Mouse (Mus musculus): ENCODE data around the gene Srsf1.

Srsf1 gene

DNA sequence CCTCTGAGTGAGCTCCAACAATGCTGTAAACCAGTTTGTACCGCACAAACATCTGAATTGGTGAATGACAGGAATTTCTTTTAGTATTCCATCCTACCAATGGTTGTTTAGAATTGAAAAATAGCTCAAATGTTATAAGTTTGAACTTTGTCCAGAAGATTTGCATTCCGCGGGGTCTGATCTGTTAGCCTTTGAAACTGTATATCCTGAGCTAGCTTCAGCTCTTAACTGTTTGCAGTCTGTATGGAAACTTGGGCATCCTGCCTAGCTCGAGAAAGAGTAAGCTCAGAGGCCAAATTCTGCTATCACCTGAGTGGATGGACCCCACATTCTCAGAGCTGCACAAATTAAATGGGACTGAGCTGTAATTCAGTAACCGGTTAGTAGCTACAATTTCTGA is 23.9 kb downstream of the Srsf1 start:
- DNase-seq (ENCODE audit: low spot score in 2 of 2) = no peak

DNA sequence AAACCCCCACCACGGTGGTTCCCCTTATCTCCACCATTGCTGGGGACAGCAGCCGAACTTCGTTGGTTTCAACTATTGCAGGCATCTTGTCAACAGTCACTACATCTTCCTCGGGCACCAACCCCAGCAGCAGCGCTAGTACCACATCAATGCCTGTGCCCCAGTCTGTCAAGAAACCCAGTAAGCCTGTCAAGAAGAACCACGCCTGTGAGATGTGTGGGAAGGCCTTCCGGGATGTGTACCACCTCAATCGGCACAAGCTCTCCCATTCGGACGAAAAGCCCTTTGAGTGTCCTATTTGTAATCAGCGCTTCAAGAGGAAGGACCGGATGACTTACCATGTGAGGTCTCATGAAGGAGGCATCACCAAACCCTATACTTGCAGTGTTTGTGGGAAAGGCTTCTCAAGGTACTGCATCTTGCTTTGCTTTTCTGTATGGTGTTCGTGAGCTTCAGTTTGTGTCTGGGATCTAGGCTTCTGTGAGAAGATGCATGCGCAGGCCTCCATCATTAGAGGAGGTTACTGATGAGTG is 26.2 kb downstream of the Srsf1 start:
- DNase-seq (ENCODE audit: low spot score in 2 of 2) = no peak

DNA sequence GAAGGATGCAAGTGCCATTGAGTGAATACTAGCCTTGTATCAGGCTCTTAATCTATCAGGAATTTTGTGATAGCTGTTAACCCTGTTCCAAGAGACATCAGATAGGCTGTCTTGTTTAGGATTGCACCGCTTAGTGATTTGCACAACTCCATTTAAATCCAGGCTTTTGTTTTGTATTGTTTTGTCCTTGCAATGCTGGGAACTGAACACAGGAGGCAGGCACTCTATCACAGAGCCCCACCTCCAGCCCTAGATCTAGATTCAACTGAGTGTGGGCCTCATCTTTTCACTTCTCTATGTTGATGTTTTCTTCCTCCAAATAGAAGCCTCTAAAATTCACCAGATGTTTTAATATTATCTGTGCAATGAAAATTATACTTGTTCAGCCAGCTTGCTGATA is 28.5 kb downstream of the Srsf1 start:
- no peak for DNase-seq (ENCODE audit: low spot score in 2 of 2)

DNA sequence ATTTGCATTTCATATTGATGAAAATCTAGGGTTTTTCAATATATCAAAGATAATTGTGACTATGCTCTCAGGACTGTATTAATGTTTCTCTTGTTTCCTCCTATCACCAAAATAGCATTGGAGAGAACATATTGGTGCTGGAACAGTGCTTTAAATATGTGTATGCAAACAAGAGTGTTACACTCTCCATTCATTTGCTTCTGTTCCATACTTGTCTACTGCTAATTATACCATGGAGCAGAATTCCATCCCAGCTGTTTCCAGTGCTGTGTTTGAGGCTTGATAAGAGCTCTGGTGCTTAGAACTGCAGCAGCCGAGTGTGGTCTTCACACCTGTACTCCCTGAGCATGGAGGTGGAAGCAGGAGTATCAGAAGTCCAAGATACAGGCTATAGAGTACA is 29.2 kb downstream of the Srsf1 start:
- no peak for DNase-seq (ENCODE audit: low spot score in 2 of 2)

DNA sequence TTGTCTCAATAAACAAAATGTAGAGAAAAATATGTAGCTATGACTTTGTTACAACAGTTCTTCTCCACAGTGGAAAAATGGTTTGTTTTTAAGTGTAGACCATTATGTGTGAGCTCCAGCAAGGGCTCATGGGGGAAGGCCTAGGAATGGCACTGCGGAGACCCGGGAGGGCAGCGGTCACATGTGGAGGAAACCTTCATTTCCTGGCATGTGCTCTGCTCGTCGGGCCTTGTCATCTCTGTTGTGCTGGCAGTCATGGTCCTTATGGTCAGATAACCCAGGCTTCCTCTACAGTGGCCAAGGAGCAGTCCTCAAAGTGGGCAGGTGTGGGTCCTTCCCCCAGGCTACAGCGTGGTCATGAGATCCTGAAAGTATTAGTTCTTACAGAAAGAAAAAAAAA is 36.5 kb downstream of the Srsf1 start:
- no peak for DNase-seq (ENCODE audit: low spot score in 2 of 2)

DNA sequence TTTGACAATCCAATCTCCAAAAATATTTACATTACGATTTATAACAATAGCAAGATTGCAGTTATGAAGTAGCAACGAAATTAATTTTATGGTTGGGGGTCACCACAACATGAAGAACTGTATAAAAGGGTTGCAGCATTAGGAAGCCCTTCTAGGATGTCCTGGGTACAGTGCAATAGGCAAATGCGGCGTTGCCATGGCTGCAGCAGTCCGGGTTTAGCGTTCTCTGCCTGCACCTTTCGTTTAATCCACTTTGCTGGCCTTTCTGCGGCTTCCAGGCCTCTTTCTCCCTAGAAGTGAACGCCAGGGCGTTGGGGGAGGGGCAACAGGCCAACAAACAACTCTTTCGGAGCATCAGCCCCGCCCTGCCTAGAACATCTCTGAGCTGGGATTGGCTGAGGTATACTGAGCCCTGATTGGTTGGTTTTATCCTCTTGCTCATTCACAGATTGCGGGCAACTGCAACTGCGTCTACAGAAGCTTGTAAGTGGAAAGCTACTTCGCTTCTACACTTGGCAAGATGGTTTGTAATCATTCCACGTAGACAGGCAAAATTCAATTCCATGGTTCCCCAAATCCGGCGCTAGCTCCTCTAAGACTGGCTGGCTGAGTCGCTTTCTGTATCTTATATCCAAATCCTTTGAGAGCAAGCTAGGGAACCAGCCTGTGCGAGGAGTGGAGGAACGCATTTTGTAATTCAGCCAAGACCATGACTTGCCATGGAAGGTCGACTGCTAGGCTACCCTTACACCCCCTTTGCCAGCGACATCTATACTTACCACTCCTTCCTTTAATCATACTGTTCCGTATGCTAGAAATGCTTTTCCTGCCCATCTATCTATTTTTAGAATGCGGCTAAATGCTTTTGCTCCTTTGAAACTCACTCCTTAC is 39.8 kb downstream of the Srsf1 start:
- peak; percentile 81 to 92 for DNase-seq (ENCODE audit: low spot score in 2 of 2)

DNA sequence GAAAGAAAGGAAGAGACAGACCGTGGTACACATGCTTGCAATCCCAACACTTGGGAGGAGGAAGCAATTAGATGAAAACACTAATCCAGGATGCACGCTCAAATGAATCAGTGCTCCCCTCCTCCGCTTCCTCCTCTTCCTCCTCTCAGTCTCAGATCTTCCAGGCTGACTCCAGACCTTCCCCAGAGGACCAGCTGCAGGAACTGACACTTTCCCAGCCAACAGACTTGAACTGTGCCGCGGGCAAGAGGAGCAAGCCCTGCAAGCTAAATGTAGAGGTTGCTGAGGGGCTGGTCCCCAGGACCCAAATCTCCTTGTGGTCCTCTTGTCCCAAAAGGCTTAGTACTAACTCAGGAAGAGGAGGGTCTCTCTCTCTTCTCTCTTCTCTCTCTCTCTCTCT is 42.0 kb downstream of the Srsf1 start:
- DNase-seq (ENCODE audit: low spot score in 2 of 2) = no peak

DNA sequence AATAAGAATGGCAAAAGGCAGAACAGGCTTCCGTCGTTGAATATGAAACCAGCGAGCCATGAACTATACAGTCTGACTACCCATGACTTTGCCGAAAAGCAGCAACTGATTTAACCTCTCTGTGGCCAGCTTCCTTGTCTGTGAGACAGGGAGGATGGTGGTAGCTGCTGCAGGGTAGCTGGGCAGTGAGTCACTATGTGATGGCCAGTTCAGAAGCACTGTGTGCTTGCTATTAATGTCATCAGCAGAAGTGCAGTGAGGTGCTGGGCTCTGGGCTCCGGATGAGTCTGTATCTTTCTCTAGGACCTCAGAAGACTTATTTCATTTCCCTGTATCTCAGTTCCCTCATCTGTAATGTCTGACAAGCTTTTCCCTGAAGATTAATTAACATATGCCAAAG is 43.1 kb downstream of the Srsf1 start:
- no peak for DNase-seq (ENCODE audit: low spot score in 2 of 2)

DNA sequence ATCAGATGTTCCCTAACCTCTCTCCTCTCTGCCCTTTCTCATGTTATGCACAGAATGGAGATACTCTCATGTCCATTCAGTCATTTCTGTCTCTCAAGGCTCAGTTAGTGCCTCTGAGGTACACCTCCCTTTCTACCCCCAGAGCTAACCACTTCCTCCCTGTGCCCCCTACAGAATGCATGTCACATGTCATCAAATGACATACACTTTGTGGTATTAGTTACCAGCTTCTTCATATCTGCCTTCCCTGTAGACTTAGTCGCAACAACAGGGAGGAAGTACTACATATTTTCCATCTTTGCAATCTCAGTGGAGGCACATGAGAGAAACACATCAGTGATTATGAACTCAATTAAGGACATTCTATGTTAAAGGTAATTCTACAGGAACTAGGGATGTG is 44.8 kb downstream of the Srsf1 start:
- no peak for DNase-seq (ENCODE audit: low spot score in 2 of 2)

DNA sequence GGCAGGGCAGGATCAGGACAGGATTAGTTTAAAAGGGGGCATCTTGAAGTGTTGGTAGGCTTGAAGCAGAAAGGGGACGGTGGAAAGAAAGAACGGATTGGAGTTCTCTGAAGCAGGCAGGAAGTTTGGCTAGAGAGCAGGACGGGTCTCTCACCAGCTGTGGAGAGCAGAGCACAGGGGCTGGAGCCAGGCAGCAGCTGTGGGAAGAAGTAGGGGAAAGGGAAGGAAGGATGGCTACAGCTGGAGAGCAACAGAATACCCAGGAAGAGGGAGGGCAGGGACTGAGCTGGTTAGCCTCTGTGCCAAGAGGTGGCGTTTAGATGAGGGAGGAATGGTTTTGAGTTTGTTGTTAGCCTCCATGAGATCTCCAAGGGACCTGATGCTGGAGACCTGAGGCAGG is 50.0 kb downstream of the Srsf1 start:
- DNase-seq (ENCODE audit: low spot score in 2 of 2) = no peak

DNA sequence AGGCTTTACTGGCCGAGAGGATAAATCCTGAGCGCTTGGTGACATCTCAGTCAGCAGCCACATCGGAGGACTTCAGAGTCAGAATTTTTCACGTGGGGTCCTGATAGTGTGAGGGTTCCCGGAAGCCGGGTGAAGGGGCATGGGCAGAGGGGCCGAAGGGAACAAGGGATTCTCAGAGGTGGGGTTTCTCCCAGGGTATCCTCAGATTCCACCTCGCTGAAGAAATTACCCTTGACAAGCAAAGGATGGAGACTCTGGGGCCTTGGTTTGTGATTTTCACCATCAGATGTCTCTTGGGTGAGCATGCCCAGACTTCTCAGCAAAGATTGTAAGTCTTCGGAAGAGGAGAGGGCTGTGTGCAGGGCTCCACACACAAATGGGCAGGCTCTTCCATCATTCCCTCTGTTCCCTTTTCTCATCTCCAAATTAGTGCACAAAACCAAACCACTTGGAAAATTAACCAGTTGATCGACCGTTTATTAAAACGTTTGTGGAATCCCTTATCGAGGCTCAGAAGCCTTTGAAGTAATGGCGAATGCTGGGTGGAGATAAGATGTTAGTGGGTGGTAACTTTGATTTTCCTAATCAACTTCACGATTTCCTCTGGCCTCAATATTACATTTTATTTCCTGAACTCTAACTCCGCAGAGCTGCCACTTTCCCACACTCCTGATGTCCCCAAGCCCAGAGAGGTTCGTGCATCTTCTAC is 51.0 kb downstream of the Srsf1 start, which contains the start of gene Cuedc1:
TSS of gene Cuedc1 (plus strand) at position 38 of the 709 bp plus-strand sequence.
- DNase-seq (ENCODE audit: low spot score in 2 of 2) = no peak

DNA sequence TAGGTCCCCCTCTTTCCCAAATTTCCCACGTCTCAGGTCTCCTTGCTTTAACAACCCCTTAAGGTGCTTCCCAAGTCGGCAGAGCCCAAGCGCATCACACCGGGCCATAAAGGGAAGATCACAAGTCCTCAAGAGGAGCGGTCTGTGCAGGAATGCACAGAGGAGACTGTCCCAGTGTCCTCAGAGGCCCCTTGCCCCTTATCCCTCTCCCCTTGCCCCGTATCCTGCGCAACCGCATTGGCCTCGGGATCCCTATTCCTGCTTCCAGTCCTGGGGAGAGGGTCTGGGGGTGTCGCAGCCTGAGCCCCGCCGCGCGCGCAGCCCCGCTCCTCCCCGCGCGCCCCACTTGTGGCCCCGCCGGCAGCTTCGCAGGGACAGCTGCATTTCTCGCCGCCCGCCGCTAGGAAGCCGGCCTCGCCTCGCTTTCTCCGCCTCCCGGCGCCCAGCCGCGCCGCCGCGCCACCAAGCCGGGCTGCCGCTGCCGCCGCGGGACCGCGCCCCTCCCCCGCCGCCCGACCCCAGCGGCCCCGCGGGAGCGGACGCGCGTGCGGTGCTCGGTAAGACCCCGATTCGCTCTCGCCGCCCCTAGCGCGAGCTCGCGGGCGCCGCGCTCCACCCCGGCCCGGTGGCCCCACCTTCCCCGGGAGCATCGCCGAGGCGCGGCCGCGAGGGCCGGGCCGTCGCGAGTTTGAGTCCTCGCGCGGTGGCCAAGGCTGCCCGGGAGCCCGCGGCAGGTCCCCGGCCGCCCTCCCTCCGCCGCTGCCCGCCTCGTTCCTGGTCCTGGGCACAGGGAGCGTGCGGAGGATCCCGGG is 51.8 kb downstream of the Srsf1 start:
- peak; percentile 59 to 78 for DNase-seq (ENCODE audit: low spot score in 2 of 2)

DNA sequence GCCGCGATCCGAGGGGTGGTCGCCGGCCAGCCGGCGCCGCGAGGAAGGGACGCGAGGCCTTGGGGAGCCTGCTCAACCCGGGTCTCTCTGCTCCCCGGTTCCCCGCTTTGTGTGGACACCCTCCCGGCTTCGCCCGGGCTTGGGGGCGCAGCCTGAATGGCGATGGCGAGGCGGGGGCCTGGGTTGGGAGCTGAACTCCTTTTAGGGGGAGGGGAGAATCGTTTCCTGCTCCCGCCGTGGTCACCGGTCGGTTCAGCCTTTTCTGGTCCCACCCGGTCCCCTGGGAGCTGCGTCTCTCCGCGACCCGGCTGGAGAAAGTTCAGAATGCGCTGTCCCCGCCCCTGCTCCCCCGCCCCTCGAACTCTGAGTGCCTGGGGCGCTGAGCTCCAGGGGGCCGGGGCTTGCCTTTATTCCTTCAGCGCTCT is 52.4 kb downstream of the Srsf1 start:
- DNase-seq (ENCODE audit: low spot score in 2 of 2) = peak; percentile 32 to 39

DNA sequence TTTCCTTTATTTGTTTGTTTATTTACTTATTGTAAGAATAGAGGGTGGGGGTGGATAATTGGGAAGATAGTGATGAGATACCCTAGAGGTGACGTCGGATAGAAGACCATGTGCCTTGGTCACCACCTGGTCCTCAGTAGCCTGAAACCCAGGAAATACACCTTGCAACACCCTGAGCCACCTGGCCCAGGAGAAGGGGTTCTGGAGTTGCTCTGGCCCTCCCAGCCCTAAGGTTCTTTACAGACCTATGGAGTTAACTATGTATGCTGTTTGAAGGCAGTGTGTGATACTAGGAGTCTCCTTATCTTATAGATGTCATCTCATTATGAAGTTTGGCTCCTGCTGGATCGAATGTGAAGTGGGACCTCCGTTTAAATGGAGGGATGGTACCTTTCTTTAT is 53.0 kb downstream of the Srsf1 start:
- DNase-seq (ENCODE audit: low spot score in 2 of 2) = no peak

Measured in cerebellum, postnatal 4 days (tissue).